Mouse (Mus musculus): ENCODE measurements at regions not wholly inside any gene's neighbourhood (a gene's known extent, or its start where the extent isn't known, plus 50 kb on each side); places are given as distances from the start of the nearest gene placed in this dataset.

DNA sequence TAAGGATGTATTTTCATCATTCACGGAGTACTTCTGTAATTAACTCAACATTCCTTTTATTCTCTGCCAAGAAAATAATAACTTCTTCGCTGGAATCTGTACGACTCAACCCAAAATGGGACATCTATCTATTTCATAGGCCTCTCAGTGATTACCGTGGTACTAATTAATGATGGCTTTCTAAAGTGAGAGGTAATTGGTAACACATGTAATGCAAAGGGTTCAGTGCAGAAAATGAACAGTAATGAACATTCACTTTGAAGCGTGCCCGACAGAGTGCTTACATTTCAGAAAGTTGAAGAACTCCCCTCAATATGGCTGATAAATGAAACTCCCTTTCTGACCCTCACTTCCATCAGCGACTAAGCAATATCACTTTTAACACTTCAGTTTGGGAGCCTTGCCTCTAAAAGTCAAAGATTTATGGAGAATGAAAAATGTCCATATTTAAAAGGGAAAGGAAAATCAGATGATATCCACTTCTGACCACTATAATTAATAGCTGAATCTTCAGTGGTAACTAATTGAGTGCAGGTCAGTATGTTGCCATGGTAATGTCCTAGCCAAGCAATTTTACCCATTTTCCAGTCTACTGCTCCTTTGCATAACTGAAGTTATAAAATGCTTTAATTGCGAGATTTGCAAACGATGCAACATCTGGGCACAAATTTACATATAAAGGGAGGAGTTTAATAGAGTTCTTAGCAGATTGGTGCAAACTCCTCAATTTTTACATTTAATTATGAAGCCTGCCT is 373.9 kb upstream of the Robo2 start:
- Histone ChIP-seq H3K27ac (ENCODE audit: insufficient read depth, low read depth, low read length) (no peak overlapping the region), H3K36me3 (ENCODE audit: control insufficient read depth, insufficient read depth, low read length) (no peaks in the 10 kb centered on the region), H3K27me3 (replicated peaks; ENCODE audit: control insufficient read depth, insufficient read depth, low read length) (no peaks in the 10 kb centered on the region), H3K4me3 (ENCODE audit: insufficient read depth, low read depth, low read length) (no peak overlapping the region), H3K4me1 (ENCODE audit: control insufficient read depth, insufficient read depth, low read length) (no peaks in the 10 kb centered on the region)
- DNase-seq: no peak
- 73% methylated on average over 9 of the region's 9 CpGs for WGBS
- TF ChIP-seq CTCF (conservative IDR thresholded peaks at IDR 0.05; ENCODE audit: insufficient read depth, insufficient read length, low read depth, low read length): no peak
- TF ChIP-seq POLR2A (IDR thresholded peaks at IDR 0.05; ENCODE audit: low read depth, low read length): no peak

DNA sequence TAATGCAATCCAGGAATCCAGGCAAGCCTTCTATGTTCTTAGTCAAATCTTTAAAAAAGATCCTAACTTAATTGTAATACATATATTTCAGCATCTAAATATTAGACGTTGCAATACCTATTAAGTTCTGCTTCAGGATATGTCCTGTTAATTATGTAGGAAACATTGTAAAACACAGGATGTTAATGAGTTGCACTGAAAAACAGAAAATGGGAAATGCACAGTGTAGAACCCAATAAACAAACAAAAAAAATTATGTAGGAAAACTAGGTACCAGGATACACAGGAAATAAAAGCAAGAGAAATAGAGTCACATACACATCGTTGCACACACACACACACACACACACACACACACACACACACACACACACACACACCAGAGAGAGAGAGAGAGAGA is 368.8 kb upstream of the Robo2 start:
- Histone ChIP-seq H3K36me3 (ENCODE audit: control insufficient read depth, insufficient read depth, low read length) (no peaks in the 10 kb centered on the region), H3K27ac (ENCODE audit: insufficient read depth, low read depth, low read length) (no peak overlapping the region), H3K27me3 (replicated peaks; ENCODE audit: control insufficient read depth, insufficient read depth, low read length) (no peaks in the 10 kb centered on the region), H3K4me3 (ENCODE audit: insufficient read depth, low read depth, low read length) (no peak overlapping the region), H3K4me1 (ENCODE audit: control insufficient read depth, insufficient read depth, low read length) (no peaks in the 10 kb centered on the region)
- TF ChIP-seq CTCF (conservative IDR thresholded peaks at IDR 0.05; ENCODE audit: insufficient read depth, insufficient read length, low read depth, low read length): no peak
- TF ChIP-seq POLR2A (IDR thresholded peaks at IDR 0.05; ENCODE audit: low read depth, low read length): no peak
- WGBS: 80% methylated on average over 2 of the region's 2 CpGs
- DNase-seq: no peak

DNA sequence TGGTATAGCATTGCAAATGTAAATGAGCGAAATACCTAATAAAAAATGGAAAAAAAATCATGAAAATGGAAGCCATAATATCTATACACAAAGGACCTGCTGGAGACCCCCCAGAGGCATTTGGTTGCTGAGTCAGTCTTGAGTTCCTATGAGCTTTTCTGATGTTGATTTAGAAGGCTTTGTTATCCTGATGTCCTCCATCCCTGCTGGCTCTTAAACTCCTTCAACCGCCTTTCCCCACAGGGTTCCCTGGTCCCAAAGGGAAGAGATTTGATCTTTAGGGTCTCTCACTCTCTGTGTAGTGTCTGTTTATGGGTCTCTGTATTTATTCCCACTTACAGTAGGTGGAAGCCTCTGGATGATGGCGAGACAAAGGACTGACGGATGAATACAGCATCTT is 356.6 kb upstream of the Robo2 start:
- 94% methylated on average over 4 of the region's 4 CpGs for WGBS
- Histone ChIP-seq H3K27ac (ENCODE audit: insufficient read depth, low read depth, low read length) (no peak overlapping the region), H3K4me1 (ENCODE audit: control insufficient read depth, insufficient read depth, low read length) (no peaks in the 10 kb centered on the region), H3K36me3 (ENCODE audit: control insufficient read depth, insufficient read depth, low read length) (no peaks in the 10 kb centered on the region), H3K4me3 (ENCODE audit: insufficient read depth, low read depth, low read length) (no peak overlapping the region), H3K27me3 (replicated peaks; ENCODE audit: control insufficient read depth, insufficient read depth, low read length) (no peaks in the 10 kb centered on the region)
- DNase-seq: no peak
- TF ChIP-seq CTCF (conservative IDR thresholded peaks at IDR 0.05; ENCODE audit: insufficient read depth, insufficient read length, low read depth, low read length): no peak
- no peak for TF ChIP-seq POLR2A (IDR thresholded peaks at IDR 0.05; ENCODE audit: low read depth, low read length)

DNA sequence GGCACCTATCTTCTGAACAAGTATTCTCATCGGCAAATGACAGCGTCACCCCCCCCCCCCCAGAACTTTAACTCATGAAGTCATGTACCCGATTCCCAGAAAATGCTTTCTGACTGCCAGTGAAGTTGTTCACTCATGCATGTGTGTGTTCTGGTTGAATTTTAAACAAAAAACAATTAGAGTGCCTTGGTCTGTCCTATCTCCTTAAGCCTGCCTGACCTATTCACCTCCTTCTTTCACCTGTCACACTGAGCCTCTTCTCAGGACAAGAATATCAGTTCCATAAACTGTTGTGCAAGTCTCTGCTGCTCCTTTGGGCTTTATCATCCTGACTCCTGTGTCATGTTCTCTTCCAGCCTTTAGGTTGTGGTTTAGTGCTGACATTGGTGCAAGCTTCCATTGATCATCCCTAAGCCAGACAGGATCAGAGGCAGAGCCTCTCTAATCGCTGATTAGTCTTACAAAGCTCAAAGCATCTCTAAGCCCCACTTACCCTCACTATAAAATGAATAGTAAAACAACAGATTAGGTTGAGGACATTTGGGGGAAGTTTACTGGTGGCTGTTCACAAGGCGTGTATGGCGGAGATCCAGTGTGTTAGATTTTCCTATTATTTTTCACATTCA is 345.2 kb upstream of the Robo2 start:
- Histone ChIP-seq H3K4me1 (ENCODE audit: control insufficient read depth, insufficient read depth, low read length) (no peaks in the 10 kb centered on the region), H3K36me3 (ENCODE audit: control insufficient read depth, insufficient read depth, low read length) (no peaks in the 10 kb centered on the region), H3K27ac (ENCODE audit: insufficient read depth, low read depth, low read length) (no peak overlapping the region), H3K4me3 (ENCODE audit: insufficient read depth, low read depth, low read length) (no peak overlapping the region), H3K27me3 (replicated peaks; ENCODE audit: control insufficient read depth, insufficient read depth, low read length) (no peaks in the 10 kb centered on the region)
- no peak for TF ChIP-seq CTCF (conservative IDR thresholded peaks at IDR 0.05; ENCODE audit: insufficient read depth, insufficient read length, low read depth, low read length)
- TF ChIP-seq POLR2A (IDR thresholded peaks at IDR 0.05; ENCODE audit: low read depth, low read length): no peak
- 52% methylated on average over 6 of the region's 6 CpGs for WGBS
- DNase-seq: peak; percentile 29

DNA sequence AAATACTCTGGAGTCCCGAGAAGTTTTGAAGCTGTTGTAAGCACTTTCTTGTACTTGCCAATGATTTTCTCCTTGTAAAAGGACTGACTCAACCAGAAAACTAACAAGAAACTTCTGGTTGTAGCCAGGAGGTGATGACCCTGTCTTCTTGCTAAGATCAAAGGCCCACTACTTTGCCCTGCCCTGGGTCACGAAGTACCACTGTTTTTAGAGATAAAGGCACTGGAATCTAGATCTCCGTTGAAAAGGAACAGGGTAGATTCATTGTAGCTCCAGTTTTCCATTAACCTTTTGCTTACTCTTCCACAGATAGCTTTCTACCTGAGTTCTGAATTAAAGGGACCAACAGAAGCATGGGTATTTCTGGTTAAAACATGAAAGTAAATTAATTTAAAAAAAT is 339.3 kb upstream of the Robo2 start:
- Histone ChIP-seq H3K36me3 (ENCODE audit: control insufficient read depth, insufficient read depth, low read length) (no peaks in the 10 kb centered on the region), H3K27ac (ENCODE audit: insufficient read depth, low read depth, low read length) (no peak overlapping the region), H3K27me3 (replicated peaks; ENCODE audit: control insufficient read depth, insufficient read depth, low read length) (no peaks in the 10 kb centered on the region), H3K4me1 (ENCODE audit: control insufficient read depth, insufficient read depth, low read length) (no peaks in the 10 kb centered on the region), H3K4me3 (ENCODE audit: insufficient read depth, low read depth, low read length) (no peak overlapping the region)
- no peak for DNase-seq
- TF ChIP-seq POLR2A (IDR thresholded peaks at IDR 0.05; ENCODE audit: low read depth, low read length) (no peak), CTCF (conservative IDR thresholded peaks at IDR 0.05; ENCODE audit: insufficient read depth, insufficient read length, low read depth, low read length) (no peak)
- 15% methylated on average over 3 of the region's 3 CpGs for WGBS

DNA sequence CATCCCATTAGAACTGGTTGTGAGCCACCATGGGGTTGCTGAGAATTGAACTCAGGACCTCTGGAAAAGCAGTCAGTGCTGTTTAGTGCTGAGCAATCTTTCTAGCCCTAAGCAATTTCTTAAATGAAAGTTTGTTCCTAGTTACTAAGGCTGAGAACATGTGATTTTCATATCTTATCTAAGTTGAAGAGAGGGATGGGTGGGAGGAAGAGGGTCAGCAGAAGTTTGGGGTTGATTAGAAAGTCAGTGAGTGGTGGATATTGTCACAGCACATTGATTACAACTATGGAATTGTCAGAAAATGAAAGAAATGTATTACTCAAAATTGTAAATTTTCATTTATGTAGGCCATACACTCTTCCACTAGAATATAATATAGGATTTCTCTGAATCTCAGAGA is 337.4 kb upstream of the Robo2 start:
- TF ChIP-seq CTCF (conservative IDR thresholded peaks at IDR 0.05; ENCODE audit: insufficient read depth, insufficient read length, low read depth, low read length): no peak
- no peak for TF ChIP-seq POLR2A (IDR thresholded peaks at IDR 0.05; ENCODE audit: low read depth, low read length)

DNA sequence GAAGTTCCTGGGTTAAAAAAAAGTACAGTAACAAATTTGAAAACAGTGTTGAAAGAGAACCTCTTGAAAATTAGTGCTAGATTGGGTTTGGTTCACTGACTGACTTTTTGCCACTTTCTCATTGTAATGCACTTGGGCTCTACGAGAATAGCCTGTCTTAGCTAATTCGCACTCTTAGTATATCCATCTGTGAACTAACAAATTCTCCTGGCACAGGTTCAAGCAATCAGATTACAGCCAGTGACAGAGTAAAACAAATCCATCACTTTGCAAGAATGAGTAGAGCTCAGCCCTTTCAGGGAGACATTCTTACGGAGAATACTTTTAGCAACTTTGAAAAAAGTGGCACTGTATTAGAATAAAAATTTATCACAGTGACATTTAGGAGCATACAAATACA is 331.9 kb upstream of the Robo2 start:
- H3K27ac ChIP-seq (ENCODE audit: insufficient read depth, low read depth, low read length): no peak overlapping the region
- H3K4me3 ChIP-seq (ENCODE audit: insufficient read depth, low read depth, low read length): no peak overlapping the region
- H3K4me1 ChIP-seq (ENCODE audit: control insufficient read depth, insufficient read depth, low read length): no peaks in the 10 kb centered on the region
- DNase-seq: no peak
- H3K36me3 ChIP-seq (ENCODE audit: control insufficient read depth, insufficient read depth, low read length): no peaks in the 10 kb centered on the region
- H3K27me3 ChIP-seq (replicated peaks; ENCODE audit: control insufficient read depth, insufficient read depth, low read length): no peaks in the 10 kb centered on the region
- 60% methylated on average over 3 of the region's 3 CpGs for WGBS
- TF ChIP-seq POLR2A (IDR thresholded peaks at IDR 0.05; ENCODE audit: low read depth, low read length): no peak
- TF ChIP-seq CTCF (conservative IDR thresholded peaks at IDR 0.05; ENCODE audit: insufficient read depth, insufficient read length, low read depth, low read length): no peak

More for the DNA sequence above, 337.4 kb upstream of the Robo2 start:
- H3K27me3 ChIP-seq (replicated peaks; ENCODE audit: control insufficient read depth, insufficient read depth, low read length): no peaks in the 10 kb centered on the region
- H3K4me3 ChIP-seq (ENCODE audit: insufficient read depth, low read depth, low read length): no peak overlapping the region
- no peak for DNase-seq
- H3K27ac ChIP-seq (ENCODE audit: insufficient read depth, low read depth, low read length): no peak overlapping the region
- no peaks in the 10 kb centered on the region for H3K4me1 ChIP-seq (ENCODE audit: control insufficient read depth, insufficient read depth, low read length)
- no peaks in the 10 kb centered on the region for H3K36me3 ChIP-seq (ENCODE audit: control insufficient read depth, insufficient read depth, low read length)
